Mouse (Mus musculus): ENCODE data around the gene Gm17545. TPM values are rescaled to one million over a fixed set of nuclear protein-coding genes. Genes with fewer than 3 reads are reported as not detected.

The Gm17545 gene
- polyA plus RNA-seq, 1 experiment from 2014 or later = not detected

- ATAC-seq (replicated peaks; ENCODE audit: low FRiP score) (no peak), DNase-seq (ENCODE audit: low spot score) (no peak)
- H3K9me3 ChIP-seq (ENCODE audit: control insufficient read depth, low read length) = no peaks in the 10 kb centered on the region
- H3K4me1 ChIP-seq (replicated peaks; ENCODE audit: control insufficient read depth, insufficient read depth, low read length) = peaks cover 3% of the 10 kb centered on the region; the same call in 1 of the 2 replicates
- WGBS = 70% methylated on average over 8 of the region's 8 CpGs
- H3K27me3 ChIP-seq (replicated peaks; ENCODE audit: control insufficient read depth, insufficient read depth, low read length) = no peaks in the 10 kb centered on the region
- H3K4me2 ChIP-seq = peak overlapping the region; percentile 61; the same call in 1 of the 2 replicates
- peak overlapping the region; percentile 82; the same call in 1 of the 2 replicates for H3K4me3 ChIP-seq (ENCODE audit: low read depth, low read length)
- H3K27ac ChIP-seq (ENCODE audit: low read depth, low read length) = 0 out of 2 replicates have a peak overlapping the region, but pooled peaks have one; percentile 80
- no peaks in the 10 kb centered on the region; the same call in 1 of the 2 replicates for H3K36me3 ChIP-seq (ENCODE audit: control insufficient read depth, insufficient read depth, low read length)
- no peak overlapping the region; the same call in 1 of the 2 replicates for H3K9ac ChIP-seq (ENCODE audit: low read depth, low read length)
These were observed 14.8 kb downstream of the Gm17545 start for GRCm38 (mm10) chr9:22468899-22469259.

GRCm38 (mm10) chr9:22469643-22470042, 15.6 kb downstream of the Gm17545 start, which contains the start of gene Rp9:
Rp9 (minus strand) TSS chr9:22469743.
- Histone ChIP-seq H3K4me1 (replicated peaks; ENCODE audit: control insufficient read depth, insufficient read depth, low read length) (peaks cover 3% of the 10 kb centered on the region; the same call in 1 of the 2 replicates), H3K27ac (ENCODE audit: low read depth, low read length) (peak within 1 kb of the TSS; percentile 80; the same call in 1 of the 2 replicates), H3K27me3 (replicated peaks; ENCODE audit: control insufficient read depth, insufficient read depth, low read length) (no peaks in the 10 kb centered on the region), H3K36me3 (ENCODE audit: control insufficient read depth, insufficient read depth, low read length) (no peaks in the 10 kb centered on the region; the same call in 1 of the 2 replicates), H3K9ac (ENCODE audit: low read depth, low read length) (peak within 1 kb of the TSS; percentile 84), H3K9me3 (ENCODE audit: control insufficient read depth, low read length) (no peaks in the 10 kb centered on the region), H3K4me2 (peak within 1 kb of the TSS; percentile 61), H3K4me3 (ENCODE audit: low read depth, low read length) (peak within 1 kb of the TSS; percentile 82)
- DNase-seq (ENCODE audit: low spot score) = no peak
- WGBS = 82% methylated on average over 3 of the region's 3 CpGs
- ATAC-seq (replicated peaks; ENCODE audit: low FRiP score) = no peak

DNA sequence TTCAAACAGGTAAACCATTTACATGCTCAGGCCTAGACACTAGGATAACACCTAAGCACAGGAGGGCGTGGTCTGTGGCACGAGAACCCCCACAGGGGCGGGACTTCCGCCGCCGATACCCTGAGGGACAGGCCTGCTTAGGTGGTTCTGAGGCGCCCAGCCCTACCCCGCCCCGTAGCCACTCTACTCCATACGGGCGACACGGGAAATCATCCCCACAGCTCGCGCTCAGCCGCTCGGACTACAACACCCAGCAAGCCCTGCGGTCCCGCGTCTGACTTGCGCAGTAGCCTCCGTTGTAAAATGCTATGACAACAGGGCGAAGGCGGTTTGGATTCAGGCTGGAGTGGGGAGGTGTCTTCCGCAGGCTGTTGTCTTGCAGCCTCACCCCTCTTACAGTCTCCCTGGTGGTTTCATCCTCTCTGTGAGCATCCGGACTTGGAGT, 21.4 kb downstream of the Gm17545 start, which contains the start of gene Bbs9:
TSS of gene Bbs9 (plus strand) at position 292 of the 445 bp plus-strand sequence.
- WGBS = under 1% methylated on average over 25 of the region's 25 CpGs
- H3K9ac ChIP-seq (ENCODE audit: low read depth, low read length) = peak within 1 kb of the TSS; percentile 75
- peak within 1 kb of the TSS; percentile 71 for H3K4me3 ChIP-seq (ENCODE audit: low read depth, low read length)
- no peaks in the 10 kb centered on the region; the same call in 1 of the 2 replicates for H3K4me1 ChIP-seq (replicated peaks; ENCODE audit: control insufficient read depth, insufficient read depth, low read length)
- no peaks in the 10 kb centered on the region for H3K27me3 ChIP-seq (replicated peaks; ENCODE audit: control insufficient read depth, insufficient read depth, low read length)
- H3K27ac ChIP-seq (ENCODE audit: low read depth, low read length) = no peak within 1 kb of the TSS; the same call in 1 of the 2 replicates
- H3K9me3 ChIP-seq (ENCODE audit: control insufficient read depth, low read length) = no peaks in the 10 kb centered on the region
- ATAC-seq (replicated peaks; ENCODE audit: low FRiP score) (peak; percentile 100), DNase-seq (ENCODE audit: low spot score) (peak; percentile 93)
- peak within 1 kb of the TSS; percentile 97 for H3K4me2 ChIP-seq
- no peaks in the 10 kb centered on the region for H3K36me3 ChIP-seq (ENCODE audit: control insufficient read depth, insufficient read depth, low read length)

DNA sequence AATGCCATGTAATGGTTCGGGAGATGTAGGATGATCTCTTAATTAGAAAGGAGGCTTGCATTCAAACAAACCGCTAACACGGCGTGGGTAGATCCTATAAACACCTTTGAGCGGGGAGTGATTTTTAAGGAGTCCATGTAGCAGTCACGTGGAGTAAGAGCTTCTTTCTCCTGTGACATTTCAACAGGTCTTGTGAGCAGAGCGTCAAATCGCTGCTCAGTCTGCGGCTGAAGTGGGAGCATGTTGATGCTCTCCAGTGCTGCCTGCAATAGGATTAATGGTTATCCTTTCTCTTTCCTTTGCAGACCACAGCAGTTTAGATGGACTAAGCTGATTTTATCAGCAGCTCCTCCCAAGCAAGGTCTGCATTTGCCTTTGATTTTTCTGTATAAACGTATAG, 22.2 kb downstream of the Gm17545 start:
- Histone ChIP-seq H3K4me1 (replicated peaks; ENCODE audit: control insufficient read depth, insufficient read depth, low read length) (no peaks in the 10 kb centered on the region; the same call in 1 of the 2 replicates), H3K9me3 (ENCODE audit: control insufficient read depth, low read length) (no peaks in the 10 kb centered on the region), H3K4me3 (ENCODE audit: low read depth, low read length) (peak overlapping the region; percentile 71), H3K4me2 (peak overlapping the region; percentile 97), H3K36me3 (ENCODE audit: control insufficient read depth, insufficient read depth, low read length) (no peaks in the 10 kb centered on the region), H3K9ac (ENCODE audit: low read depth, low read length) (peak overlapping the region; percentile 75), H3K27me3 (replicated peaks; ENCODE audit: control insufficient read depth, insufficient read depth, low read length) (no peaks in the 10 kb centered on the region), H3K27ac (ENCODE audit: low read depth, low read length) (no peak overlapping the region; the same call in 1 of the 2 replicates)
- no peak for ATAC-seq (replicated peaks; ENCODE audit: low FRiP score)
- DNase-seq (ENCODE audit: low spot score) = no peak
- WGBS = 5% methylated on average over 10 of the region's 10 CpGs

DNA sequence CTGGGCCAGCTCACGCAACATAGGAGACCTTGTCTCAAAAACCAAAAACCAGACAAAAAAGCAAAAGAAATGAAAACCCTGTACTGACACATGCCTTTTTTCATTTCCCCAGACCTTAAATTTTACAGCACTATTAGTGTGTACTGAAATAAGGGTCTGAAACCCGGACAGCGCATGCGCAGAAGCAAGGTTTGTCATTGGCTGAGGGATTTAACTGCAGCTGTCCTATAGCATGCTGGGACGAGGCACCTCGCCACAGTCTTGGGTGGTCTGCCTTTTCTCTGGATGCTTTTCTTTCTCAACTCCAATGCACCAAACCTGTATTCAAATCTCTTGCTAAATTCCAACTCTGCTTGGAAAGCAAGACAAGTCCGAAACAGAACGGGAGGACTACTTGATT, 24.9 kb downstream of the Gm17545 start:
- 94% methylated on average over 8 of the region's 8 CpGs for WGBS
- Histone ChIP-seq H3K9ac (ENCODE audit: low read depth, low read length) (no peak overlapping the region), H3K36me3 (ENCODE audit: control insufficient read depth, insufficient read depth, low read length) (no peaks in the 10 kb centered on the region), H3K4me2 (no peak overlapping the region), H3K27me3 (replicated peaks; ENCODE audit: control insufficient read depth, insufficient read depth, low read length) (no peaks in the 10 kb centered on the region), H3K9me3 (ENCODE audit: control insufficient read depth, low read length) (no peaks in the 10 kb centered on the region), H3K4me1 (replicated peaks; ENCODE audit: control insufficient read depth, insufficient read depth, low read length) (no peaks in the 10 kb centered on the region; the same call in 1 of the 2 replicates), H3K27ac (ENCODE audit: low read depth, low read length) (no peak overlapping the region), H3K4me3 (ENCODE audit: low read depth, low read length) (no peak overlapping the region)
- DNase-seq (ENCODE audit: low spot score) = no peak
- ATAC-seq (replicated peaks; ENCODE audit: low FRiP score) = no peak

GRCm38 (mm10) chr9:22483866-22484561, 29.9 kb downstream of the Gm17545 start:
- 89% methylated on average over 8 of the region's 8 CpGs for WGBS

GRCm38 (mm10) chr9:22484562-22485308, 30.6 kb downstream of the Gm17545 start:
- Histone ChIP-seq H3K4me2 (no peak overlapping the region), H3K9me3 (ENCODE audit: control insufficient read depth, low read length) (no peaks in the 10 kb centered on the region)
- no peak for DNase-seq (ENCODE audit: low spot score)

More at GRCm38 (mm10) chr9:22483866-22484561, 29.9 kb downstream of the Gm17545 start:
- DNase-seq (ENCODE audit: low spot score) = no peak
- H3K36me3 ChIP-seq (ENCODE audit: control insufficient read depth, insufficient read depth, low read length) = no peaks in the 10 kb centered on the region
- no peak overlapping the region for H3K4me2 ChIP-seq
- H3K9me3 ChIP-seq (ENCODE audit: control insufficient read depth, low read length) = no peaks in the 10 kb centered on the region
- no peak overlapping the region for H3K9ac ChIP-seq (ENCODE audit: low read depth, low read length)
- H3K27ac ChIP-seq (ENCODE audit: low read depth, low read length) = no peak overlapping the region
- no peak overlapping the region for H3K4me3 ChIP-seq (ENCODE audit: low read depth, low read length)
- no peaks in the 10 kb centered on the region for H3K4me1 ChIP-seq (replicated peaks; ENCODE audit: control insufficient read depth, insufficient read depth, low read length)
- ATAC-seq (replicated peaks; ENCODE audit: low FRiP score) = no peak
- no peaks in the 10 kb centered on the region for H3K27me3 ChIP-seq (replicated peaks; ENCODE audit: control insufficient read depth, insufficient read depth, low read length)

GRCm38 (mm10) chr9:22486211-22486610, 32.1 kb downstream of the Gm17545 start:
- H3K27me3 ChIP-seq (replicated peaks; ENCODE audit: control insufficient read depth, insufficient read depth, low read length) = no peaks in the 10 kb centered on the region
- no peaks in the 10 kb centered on the region for H3K36me3 ChIP-seq (ENCODE audit: control insufficient read depth, insufficient read depth, low read length)
- H3K27ac ChIP-seq (ENCODE audit: low read depth, low read length) = no peak overlapping the region
- no peak overlapping the region for H3K4me2 ChIP-seq
- H3K9me3 ChIP-seq (ENCODE audit: control insufficient read depth, low read length) = no peaks in the 10 kb centered on the region
- no peak overlapping the region for H3K4me3 ChIP-seq (ENCODE audit: low read depth, low read length)
- ATAC-seq (replicated peaks; ENCODE audit: low FRiP score) = no peak
- WGBS = 84% methylated on average over 7 of the region's 7 CpGs
- no peak for DNase-seq (ENCODE audit: low spot score)
- no peaks in the 10 kb centered on the region for H3K4me1 ChIP-seq (replicated peaks; ENCODE audit: control insufficient read depth, insufficient read depth, low read length)
- no peak overlapping the region for H3K9ac ChIP-seq (ENCODE audit: low read depth, low read length)

More at GRCm38 (mm10) chr9:22484562-22485308, 30.6 kb downstream of the Gm17545 start:
- 75% methylated on average over 12 of the region's 12 CpGs for WGBS
- Histone ChIP-seq H3K4me1 (replicated peaks; ENCODE audit: control insufficient read depth, insufficient read depth, low read length) (no peaks in the 10 kb centered on the region), H3K36me3 (ENCODE audit: control insufficient read depth, insufficient read depth, low read length) (no peaks in the 10 kb centered on the region), H3K9ac (ENCODE audit: low read depth, low read length) (no peak overlapping the region), H3K27me3 (replicated peaks; ENCODE audit: control insufficient read depth, insufficient read depth, low read length) (no peaks in the 10 kb centered on the region), H3K4me3 (ENCODE audit: low read depth, low read length) (no peak overlapping the region), H3K27ac (ENCODE audit: low read depth, low read length) (no peak overlapping the region)
- ATAC-seq (replicated peaks; ENCODE audit: low FRiP score) = no peak
